Mouse (Mus musculus): Measurements from ENCODE around the gene Cep63. TPM values are rescaled to one million over a fixed set of nuclear protein-coding genes. Genes with fewer than 3 reads are reported as not detected.

The Cep63 gene
- 10 to 100 TPM; 50.4 to 72.6 TPM for total RNA-seq (2023)

DNA sequence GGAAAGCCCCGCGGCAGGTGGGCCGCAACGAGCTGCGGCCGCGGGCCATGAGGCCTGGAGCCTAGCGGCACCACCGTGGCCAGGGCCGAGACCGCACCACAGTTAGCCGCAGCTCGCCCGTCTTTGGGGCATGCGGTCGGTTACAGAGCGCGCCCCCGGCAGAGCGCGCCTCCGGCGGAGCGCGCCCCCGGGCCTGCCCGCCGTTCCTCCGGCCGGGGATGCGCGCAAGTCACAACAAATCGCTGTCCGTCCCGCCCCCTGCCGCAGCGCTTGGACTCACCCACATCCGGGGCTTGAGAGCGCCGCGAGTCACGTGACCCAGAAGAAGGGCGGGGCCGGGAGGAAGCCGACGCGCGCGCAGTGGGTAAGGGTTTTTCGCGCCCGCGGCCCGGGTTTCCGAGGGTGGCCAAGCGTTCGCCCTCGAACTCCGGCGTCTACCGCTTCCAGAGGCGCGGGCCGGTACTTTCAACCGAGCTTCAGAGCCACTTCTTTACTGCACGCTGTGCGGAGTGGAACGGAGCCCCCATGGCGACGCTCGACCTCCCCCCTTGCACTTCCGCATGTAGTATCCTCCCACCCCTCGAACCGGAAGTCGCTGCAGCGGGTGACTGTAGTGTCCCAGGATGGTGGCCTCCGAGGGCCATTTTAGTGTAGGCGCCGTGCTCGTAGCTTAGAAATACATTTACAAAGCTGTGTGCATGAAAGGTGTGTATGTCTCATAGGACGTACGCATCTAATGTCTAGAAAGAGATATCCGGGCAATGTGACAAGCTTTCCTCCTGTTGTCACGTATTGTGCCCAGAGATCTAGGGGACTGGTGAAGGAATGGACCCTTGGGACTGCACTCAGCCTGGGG, at the start of gene Cep63, which contains the start of gene Anapc13:
Cep63 (minus strand) TSS at position 552 of the 856 bp plus-strand sequence.
Anapc13 (plus strand) TSS at position 314 of the 856 bp plus-strand sequence.

Other genes starting within 250 kb of the Cep63 start
- gene Ky, start 120.8 kb downstream of the Cep63 start, total RNA-seq (2023): under 1 TPM in 1 of 2 experiments, not detected in 1; 0.09 TPM
- gene Anapc13, start 238 bp downstream of the Cep63 start, total RNA-seq (2023): 10 to 100 TPM; 56.2 to 75.1 TPM
- gene Amotl2, start 90.1 kb upstream of the Cep63 start, total RNA-seq (2023): not detected
- gene Ryk, start 208.4 kb upstream of the Cep63 start, total RNA-seq (2023): 1 to 10 TPM; 1.6 to 1.8 TPM

All from T-cell, adult 66 days (primary cell).